Mouse (Mus musculus): ENCODE measurements around the gene Gm40460.
"Not testable (repeated sequence)": the region's sequence is repeated elsewhere in the genome, so short reads cannot be mapped to it uniquely, and the experiment has no call there.

Gm40460 gene

DNA sequence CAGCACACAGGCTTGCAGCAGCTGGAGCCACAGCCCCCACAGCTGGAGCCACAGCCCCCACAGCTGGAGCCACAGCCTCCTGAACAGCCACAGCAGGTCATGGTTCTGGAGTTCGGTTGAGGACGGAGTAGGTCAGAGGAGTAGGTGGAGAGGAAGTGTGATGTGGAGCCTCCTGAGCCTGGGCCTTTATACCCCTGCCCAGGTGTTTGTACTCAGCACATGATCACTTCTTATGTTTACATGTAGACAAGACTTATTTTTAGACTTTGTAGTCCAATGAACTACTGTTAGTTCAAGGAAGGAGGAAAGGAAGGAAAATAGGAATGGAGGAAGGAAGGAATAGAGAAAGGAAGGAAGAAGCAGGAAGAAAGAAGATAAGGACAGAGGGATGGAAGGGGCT, at the start of gene Gm40460:
Gm40460 (minus strand) TSS at position 101 of the 400 bp plus-strand sequence.
- no peak for DNase-seq (ENCODE audit: low spot score in 2 of 2)

DNA sequence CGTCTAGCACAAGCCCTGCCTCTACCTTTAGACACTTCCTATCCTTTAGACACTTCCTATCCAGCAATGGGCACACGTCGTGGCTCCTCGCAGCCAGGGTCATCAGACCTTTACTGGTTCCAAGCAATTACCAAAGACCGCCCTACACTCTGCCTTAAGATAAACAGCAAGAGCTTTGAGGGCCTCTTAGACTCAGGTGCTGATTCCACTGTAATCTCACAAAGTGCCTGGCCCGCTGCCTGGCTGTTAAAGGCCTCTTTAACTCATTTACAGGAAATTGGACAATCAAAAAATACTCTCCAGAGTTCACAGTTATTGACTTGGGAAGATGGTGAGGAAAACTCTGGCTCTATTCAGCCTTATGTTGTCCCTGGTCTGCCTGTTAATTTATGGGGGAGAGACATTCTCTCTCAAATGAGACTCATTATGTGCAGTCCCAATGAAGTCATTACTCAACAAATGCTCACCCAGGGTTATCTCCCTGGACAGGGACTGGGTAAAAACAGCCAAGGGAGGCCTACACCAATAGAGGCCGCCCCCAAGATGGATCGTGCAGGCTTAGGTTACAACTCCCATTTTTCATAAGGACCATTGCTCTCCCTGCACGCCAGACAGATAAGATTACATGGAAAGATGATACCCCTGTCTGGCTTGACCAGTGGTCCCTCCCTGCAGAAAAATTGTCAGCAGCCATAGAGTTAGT, 45.2 kb upstream of the Gm40460 start:
- not testable (repeated sequence) for DNase-seq (ENCODE audit: low spot score in 2 of 2)

DNA sequence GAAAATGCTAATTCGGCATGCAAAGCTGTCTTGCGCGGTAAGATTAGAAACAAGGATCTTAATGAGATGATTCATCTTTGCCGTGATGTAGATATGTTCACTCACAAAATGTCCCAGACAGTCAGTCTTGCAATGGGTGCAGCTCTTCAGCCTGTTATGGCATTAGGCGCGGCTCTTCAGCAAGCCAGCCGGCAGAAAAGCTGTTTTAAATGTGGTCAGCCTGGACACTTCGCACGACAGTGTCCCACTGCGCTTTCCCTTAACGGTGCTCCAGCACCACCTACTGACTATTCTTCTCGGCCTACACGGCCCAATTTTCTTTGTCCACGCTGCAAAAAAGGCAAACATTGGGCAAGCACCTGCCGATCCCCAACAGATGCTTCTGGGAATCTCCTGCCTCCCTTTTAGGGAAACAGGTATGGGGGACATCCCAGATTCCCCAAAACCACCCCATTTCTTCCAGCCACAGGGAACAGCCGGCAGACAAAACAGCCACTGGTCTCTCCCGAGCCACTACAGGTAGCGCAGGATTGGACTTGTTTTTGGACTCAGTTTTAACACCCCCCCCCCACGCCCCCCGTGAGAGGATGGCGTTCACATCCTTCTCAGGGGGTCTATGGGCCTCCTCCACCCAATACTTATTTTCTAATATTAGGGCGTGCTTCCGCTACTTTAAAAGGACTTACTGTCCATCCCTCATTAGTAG, 44.4 kb upstream of the Gm40460 start:
- DNase-seq (ENCODE audit: low spot score in 2 of 2): no peak

DNA sequence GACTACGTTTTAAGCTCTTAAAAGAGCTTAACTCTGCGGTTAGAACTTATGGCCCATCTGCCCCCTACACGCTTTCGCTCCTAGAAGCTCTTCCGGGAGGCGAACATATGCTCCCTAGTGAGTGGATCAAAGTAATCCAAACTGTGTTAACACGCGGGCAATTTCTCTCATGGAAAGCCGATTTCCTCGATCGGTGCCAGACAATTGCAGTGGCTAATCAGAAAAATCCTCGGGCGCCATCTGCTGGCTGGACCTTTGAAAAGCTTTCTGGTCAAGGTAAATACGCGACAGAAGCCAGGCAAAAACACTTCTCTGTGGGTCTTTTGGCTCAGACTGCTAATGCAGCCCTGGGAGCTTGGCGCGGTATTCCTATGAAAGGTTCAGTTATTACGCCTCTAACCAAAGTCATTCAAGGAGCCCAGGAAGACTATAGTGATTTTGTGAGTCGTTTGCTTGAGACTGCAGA, 43.8 kb upstream of the Gm40460 start:
- DNase-seq (ENCODE audit: low spot score in 2 of 2): peak; percentile 83 to 94

DNA sequence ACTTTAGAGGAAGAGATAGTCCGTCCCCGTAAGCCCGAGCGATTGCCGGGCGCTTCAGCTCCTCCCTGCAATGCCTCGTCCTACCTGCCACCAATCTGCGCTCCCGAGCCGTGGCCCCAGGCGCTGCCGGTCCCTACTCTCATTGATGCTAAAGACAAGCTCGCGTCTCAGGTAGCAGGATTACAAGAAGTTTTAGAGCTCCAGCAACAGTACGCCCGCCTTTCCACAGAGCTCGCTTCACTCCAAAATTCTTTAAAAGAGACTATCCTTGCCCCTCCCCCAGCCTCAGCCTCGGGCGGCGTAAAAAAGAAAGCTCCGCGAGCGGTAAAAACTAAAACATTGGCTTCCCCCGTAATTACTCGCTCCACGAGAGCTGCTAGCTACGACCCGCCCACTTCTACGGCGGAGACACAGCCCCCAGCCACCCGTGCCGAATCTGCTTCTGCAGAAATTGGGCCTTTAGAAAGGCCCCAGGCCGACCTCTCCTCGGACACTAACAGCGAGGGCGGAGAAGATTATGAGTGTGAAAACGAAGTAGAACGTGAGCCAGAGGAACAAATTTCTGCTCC, 43.2 kb upstream of the Gm40460 start:
- DNase-seq (ENCODE audit: low spot score in 2 of 2): peak; percentile 42 to 73

DNA sequence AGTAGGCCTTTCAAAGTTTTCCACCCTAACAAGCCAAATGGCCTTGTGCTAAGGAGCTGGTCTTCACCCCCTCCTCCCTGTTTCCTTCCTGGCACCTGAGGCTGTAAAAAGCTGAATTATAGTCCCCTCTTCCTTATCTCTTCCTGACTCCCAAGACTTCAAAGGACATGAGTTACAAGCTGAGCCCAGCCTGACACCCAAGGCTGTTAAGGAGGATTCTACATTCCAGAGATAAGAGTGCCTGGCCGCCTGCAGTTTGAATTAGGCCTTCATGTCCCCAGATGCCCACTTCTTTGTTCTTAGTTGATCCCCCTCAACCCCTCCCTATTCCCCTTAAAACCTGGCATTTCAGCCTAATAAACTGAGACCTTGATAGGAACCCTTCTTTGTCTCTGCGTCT, 42.0 kb upstream of the Gm40460 start:
- not testable (repeated sequence) for DNase-seq (ENCODE audit: low spot score in 2 of 2)

DNA sequence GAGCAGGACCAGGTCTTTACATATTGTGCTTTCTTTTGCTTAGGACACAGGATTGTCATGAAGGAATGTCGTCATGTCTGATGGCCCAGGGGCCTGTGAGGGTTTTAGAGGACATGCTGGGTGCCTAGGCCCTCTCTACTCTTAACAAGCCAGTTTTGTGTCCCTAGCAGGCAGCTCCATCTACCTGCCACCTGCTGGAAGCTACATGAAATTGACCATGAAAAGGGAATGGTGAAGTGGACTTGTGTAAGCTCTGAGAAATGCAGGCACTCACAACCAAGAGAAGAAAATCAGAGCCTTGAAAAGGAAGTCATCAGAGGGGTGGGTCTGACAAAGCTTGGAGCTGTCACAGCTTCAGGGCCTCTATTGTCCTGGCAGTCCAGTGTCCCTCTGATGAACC, 38.4 kb upstream of the Gm40460 start:
- not testable (repeated sequence) for DNase-seq (ENCODE audit: low spot score in 2 of 2)

DNA sequence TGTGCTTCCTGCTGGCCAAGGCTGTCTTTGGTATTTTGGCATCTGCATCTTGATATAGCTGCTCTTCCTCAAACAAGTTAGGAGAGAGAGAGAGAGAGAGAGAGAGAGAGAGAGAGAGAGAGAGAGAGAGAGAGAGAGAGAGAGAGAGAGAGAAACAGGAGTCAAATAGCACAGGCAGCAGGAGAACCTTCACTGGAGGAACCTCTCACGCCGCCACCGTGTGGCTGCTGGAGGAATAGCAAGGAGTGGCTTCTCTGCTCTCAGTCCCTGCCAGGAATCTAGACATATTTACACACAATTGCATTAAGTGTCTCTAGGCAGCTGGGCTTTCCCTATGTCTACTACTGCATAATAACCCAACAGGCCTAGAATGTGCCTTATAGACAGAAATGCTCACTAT, 37.3 kb upstream of the Gm40460 start:
- peak; percentile 40 to 82 for DNase-seq (ENCODE audit: low spot score in 2 of 2)

DNA sequence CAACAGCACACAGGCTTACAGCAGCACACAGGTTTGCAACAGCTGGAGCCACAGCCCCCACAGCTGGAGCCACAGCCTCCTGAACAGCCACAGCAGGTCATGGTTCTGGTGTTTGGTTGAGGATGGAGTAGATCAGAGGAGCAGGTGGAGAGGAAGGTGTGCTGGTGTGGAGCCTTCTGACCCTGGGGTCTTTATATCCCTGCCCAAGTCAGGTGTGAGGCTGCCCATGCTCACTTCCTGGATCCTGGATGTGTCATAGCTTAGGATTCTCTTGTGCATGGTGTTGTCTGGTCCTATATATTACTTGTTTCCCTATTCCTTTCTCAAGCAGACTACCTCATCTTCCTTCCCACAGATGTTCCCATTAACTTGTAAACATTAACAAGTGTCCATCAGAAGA, 33.4 kb upstream of the Gm40460 start, which contains the start of gene Gm4559:
Gm4559 (minus strand) TSS at position 101 of the 400 bp plus-strand sequence.
- DNase-seq (ENCODE audit: low spot score in 2 of 2): not testable (repeated sequence)

DNA sequence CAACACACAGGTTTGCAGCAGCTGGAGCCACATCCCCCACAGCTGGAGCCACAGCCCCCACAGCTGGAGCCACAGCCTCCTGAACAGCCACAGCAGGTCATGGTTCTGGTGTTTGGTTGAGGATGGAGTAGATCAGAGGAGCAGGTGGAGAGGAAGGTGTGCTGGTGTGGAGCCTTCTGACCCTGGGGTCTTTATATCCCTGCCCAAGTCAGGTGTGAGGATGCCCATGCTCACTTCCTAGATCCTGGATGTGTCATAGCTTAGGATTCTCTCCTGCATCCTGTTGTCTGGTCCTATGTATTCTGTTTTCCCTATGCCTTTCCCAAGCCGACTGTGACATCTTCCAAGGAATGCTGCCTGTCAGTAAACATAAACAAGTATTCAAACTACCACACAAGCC, 17.4 kb upstream of the Gm40460 start, which contains the start of gene Gm2431:
Gm2431 (minus strand) TSS at position 101 of the 400 bp plus-strand sequence.
- not testable (repeated sequence) for DNase-seq (ENCODE audit: low spot score in 2 of 2)

DNA sequence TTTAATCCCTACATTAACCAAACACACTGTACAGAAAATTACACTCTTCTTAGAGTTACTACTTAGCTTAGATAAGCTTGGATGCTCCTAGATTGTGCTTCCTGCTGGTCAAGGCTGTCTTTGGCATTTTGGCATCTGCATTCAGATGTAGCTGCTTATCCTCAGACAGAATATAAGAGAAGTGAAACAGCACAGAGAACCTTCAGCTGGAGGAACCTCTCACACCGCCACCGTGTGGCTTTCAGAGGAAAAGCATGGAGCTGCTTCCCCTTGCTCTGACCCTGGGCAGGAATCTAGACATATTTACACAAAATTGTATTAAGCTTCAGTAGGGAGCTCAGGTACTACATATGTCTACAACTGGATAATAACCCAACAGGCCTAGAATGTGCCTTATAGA, 14.6 kb upstream of the Gm40460 start:
- DNase-seq (ENCODE audit: low spot score in 2 of 2): peak in 1 of 2 experiments; percentile 63

DNA sequence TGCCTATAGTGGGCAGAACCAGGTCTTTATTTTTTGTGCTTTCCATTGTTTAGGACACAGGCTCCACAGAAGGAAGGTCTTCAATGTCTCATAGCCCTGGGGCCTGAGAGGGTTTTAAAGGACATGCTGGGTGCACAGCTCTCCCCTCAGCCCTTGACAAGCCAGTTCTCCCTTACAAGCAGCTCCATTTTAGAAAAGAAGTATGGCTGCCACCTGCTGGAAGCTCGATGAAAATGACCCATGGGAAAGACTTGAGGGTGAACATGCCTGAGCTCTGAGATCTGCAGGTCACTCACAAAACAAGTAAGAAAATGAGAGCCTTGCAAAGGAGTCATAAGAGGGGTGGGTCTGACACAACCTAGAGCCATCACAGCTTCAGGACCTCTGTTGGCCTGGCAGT, 8.9 kb upstream of the Gm40460 start:
- DNase-seq (ENCODE audit: low spot score in 2 of 2): no peak

DNA sequence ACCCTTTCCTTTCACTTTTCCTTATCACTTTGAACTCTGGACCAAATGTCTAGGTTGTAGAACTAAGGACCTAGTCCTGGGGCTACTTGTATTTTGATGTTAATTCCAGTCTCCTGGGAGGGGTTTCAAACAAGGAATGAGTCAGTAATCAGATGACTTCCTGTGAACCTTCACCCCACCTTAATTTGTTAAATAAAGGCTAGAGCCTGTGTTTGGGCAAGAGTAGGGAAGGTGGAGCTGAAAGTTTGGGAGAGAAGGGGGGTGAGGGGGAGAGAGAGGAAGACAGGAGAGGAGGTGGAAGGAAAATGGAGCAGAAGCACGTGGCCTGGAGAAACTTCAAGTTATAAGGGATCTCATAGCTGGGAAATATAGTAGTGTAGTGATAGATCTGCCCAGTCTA, 9.3 kb downstream of the Gm40460 start:
- no peak for DNase-seq (ENCODE audit: low spot score in 2 of 2)

DNA sequence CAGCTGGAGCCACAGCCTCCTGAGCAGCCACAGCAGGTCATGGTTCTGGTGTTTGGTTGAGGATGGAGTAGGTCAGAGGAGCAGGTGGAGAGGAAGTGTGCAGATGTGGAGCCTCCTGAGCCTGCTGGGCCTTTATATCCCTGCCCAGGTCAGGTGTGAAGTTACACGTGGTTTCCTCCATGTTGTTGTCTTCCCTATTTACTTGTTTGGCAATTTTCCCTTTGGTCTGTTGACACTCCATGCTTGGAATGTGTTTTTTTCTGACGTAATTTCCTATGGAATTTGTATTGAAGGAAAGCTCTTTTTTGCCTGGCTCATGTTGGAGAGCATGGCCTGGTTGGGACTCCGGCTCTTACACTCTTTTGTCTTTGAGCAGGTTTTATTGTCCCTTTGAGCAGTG, 11.0 kb downstream of the Gm40460 start, which contains the start of gene Krtap5-5:
Krtap5-5 (minus strand) TSS at position 101 of the 400 bp plus-strand sequence.
- not testable (repeated sequence) for DNase-seq (ENCODE audit: low spot score in 2 of 2)

DNA sequence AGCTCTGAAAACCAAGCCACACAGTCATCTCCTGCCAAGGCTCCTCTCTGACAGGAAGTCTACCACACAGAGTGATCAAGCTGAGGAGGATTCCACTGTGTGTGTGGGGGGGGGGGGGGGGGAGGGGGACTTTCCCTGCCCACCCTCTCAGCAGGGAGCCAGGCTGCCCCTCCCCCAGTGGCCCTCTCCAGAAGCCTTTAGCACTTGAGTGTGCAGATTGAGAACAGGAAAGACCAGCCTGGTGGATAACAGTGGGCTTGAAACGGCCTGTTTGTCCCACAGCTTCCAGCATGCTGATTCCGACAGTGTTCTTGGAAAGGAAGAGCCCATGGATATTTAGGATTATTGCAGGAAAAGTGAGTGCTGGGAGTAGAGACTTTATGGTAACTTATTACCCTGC, 16.4 kb downstream of the Gm40460 start:
- no peak for DNase-seq (ENCODE audit: low spot score in 2 of 2)

DNA sequence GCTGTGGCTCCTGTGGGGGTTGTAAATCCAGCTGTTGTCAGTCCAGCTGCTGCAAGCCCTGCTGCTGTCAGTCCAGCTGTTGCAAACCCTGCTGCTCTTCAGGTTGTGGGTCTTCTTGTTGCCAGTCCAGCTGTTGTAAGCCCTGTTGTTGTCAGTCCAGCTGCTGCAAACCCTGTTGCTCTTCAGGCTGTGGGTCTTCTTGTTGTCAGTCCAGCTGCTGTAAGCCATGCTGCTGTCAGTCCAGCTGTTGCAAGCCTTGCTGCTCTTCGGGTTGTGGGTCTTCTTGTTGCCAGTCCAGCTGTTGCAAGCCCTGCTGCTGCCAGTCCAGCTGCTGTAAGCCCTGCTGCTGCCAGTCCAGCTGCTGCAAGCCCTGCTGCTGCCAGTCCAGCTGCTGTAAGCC, 28.7 kb downstream of the Gm40460 start:
- not testable (repeated sequence) for DNase-seq (ENCODE audit: low spot score in 2 of 2)

DNA sequence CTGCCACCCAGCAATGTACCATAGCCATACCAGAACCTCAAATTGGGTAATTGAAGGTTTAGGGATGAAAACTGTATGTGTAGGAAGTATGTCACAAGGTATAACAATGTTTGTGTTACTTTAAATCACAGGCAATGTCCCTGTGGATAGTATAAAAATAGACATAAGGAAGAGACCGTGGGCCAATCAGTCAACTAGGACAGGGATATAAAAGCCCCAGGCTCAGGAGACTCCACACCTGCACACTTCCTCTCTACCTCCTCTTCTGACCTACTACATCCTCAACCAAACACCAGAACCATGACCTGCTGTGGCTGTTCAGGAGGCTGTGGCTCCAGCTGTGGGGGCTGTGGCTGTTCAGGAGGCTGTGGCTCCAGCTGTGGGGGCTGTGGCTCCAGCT, 29.3 kb downstream of the Gm40460 start, which contains the start of gene Gm7579:
Gm7579 (plus strand) TSS at position 301 of the 400 bp plus-strand sequence.
- no peak for DNase-seq (ENCODE audit: low spot score in 2 of 2)

DNA sequence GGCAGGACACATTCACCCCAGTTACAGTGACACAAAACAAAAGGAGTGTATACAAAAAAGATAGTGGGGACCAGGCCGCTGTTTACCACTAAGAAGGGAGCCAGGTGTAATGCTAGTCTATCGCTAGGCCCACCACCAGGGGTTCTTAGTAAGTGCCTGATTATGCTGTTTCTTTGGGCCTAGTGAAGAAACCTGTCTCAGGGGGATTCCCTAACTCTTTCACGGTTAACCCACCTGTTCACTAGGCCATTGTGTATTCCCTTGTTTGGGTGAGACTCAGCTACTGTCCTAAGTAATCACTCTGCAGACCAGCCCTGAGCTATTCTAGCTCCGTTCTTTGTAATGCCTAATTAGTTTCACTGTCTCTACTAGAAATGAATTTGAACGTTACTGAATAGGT, 34.0 kb downstream of the Gm40460 start:
- DNase-seq (ENCODE audit: low spot score in 2 of 2): not testable (repeated sequence)

DNA sequence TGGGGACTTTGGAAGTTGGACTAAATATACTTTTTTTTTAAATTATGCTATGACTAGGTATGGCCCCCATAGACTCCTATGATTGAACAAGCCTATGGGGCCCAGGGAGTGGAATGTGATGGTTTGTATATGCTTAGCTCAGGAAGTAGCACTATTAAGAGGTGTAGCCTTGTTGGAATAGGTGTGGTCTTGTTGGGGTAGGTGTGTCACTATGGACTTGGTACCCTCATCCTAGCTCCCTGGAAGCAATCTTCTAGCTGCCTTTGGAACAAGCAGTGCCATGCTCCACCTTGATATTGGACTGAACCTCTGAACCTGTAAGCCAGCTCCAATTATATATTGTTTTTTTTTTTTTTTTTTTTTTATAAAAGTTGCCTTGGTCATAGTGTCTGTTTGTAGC, 35.4 kb downstream of the Gm40460 start:
- no peak for DNase-seq (ENCODE audit: low spot score in 2 of 2)

DNA sequence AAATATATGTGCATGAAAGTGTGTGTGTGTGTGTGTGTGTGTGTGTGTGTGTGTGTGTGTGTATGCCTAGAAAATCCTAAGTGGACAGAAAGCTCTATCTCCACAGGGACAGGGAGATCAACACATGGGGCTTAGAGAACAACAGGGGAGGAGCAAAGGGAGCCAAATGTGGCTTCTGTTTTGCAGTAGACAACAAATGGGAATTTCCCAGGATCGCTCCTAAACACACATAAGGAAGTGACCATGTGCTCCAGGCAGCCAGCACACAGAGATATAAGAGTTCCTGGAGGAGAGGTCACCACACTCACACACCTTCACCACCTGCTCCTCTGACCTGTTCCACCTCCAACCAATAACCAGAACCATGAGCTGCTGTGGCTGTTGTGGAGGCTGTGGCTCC, 39.8 kb downstream of the Gm40460 start, which contains the start of gene Krtap5-3:
Krtap5-3 (plus strand) TSS at position 301 of the 400 bp plus-strand sequence.
- DNase-seq (ENCODE audit: low spot score in 2 of 2): no peak

DNA sequence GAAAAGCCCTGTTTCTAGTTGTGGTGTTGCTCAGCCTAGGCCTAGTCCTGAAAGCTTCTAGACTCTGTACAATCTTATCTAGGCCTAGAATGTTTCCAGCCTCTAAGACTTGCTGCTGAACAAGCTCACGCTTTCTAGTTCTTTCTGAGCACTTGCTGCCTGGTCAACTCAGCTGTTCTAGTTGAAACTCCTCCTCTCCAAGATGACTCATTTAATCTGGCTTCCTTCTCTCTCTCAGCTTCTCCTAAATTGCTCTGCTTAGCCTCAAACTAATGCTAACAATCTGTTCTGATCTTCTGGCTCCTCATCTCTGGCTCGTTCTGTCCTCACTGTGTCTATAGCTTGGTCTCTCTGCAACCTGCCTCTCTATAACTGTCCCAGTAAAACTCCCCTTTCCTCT, 42.1 kb downstream of the Gm40460 start:
- DNase-seq (ENCODE audit: low spot score in 2 of 2): no peak

All from spleen, postnatal 4 days (tissue).